Mouse (Mus musculus) liver, adult 2 months (tissue): ENCODE measurements around the gene Lrig1.

Experiments
- CTCF ChIP-seq: fragments of 200-500 bp; IDR thresholded peaks from 2 replicates; pipeline ENCODE4 v1.5.1; 2011; ENCODE audit warnings: low read depth, low read length, control low read depth
- POLR2A ChIP-seq: fragments of 200-500 bp; IDR thresholded peaks from 2 replicates; pipeline ENCODE4 v1.6.1; 2011; ENCODE audit warnings: low read length, control low read depth; ENCODE audit not compliant: insufficient read depth; ENCODE audit errors: extremely low read depth

DNA sequence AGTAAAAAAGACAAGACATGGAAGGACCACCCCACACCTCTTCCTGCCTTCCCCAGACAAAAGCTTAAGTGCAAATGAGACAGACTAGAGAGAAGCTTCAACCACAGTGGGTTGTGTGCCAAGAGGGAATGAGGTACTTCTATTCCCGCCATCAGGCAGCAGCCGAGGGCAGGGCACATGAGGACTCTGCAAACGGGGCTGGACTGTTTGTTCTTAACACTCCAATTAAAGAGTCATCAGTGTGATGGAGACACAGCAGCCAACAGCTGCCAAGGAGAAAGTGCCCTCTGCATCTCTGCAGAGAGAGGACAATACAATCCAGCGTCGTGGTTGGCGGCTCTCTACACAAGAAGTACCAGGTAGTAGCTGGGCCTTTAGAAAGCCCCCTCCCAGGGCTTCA is 71.2 kb downstream of the Lrig1 start:
- TF ChIP-seq POLR2A = no peak
- TF ChIP-seq CTCF = no peak
